Mouse (Mus musculus) brain, embryonic 14.5 days (tissue): Measurements from ENCODE around the gene Zfp385a. TPM values are rescaled to one million over a fixed set of nuclear protein-coding genes. Genes with fewer than 3 reads are reported as not detected.

ENCODE experiments used
- DNase-seq: peaks from one replicate; pipeline ENCODE4 v3.0.0-alpha.2; 2011; ENCODE audit warnings: low read depth
- CTCF ChIP-seq: fragments of 200-500 bp; IDR thresholded peaks from 2 replicates; pipeline ENCODE4 v1.5.1; 2012; ENCODE audit warnings: inconsistent platforms, mild to moderate bottlenecking, moderate library complexity, borderline replicate concordance; ENCODE audit not compliant: insufficient read depth, insufficient read length; ENCODE audit errors: extremely low read depth
- POLR2A ChIP-seq: fragments of 200-500 bp; IDR thresholded peaks from 2 replicates; pipeline ENCODE4 v1.6.1; 2012; ENCODE audit warnings: mild to moderate bottlenecking, inconsistent platforms, borderline replicate concordance; ENCODE audit not compliant: poor library complexity, insufficient read depth, insufficient read length, severe bottlenecking; ENCODE audit errors: extremely low read depth
- polyA plus RNA-seq: library from polyadenylated mRNA; depleted of rRNA; stranded (reverse); fragments of >200 nt; gene quantifications from 2 replicates; pipeline ENCODE4 v1.2.3, GENCODE M21; 2012

Zfp385a gene
- polyA plus RNA-seq, 1 experiment: 37.5 TPM

- peak; percentile 90 for DNase-seq
- peak; percentile 75; the same call in 1 of the 2 replicates for TF ChIP-seq CTCF
- TF ChIP-seq POLR2A: no peak
Measured at GRCm38 (mm10) chr15:103313495-103314095, 26.3 kb downstream of the Zfp385a start.

- TF ChIP-seq POLR2A: no peak
- no peak for TF ChIP-seq CTCF
Measured at GRCm38 (mm10) chr15:103310365-103310910, 29.5 kb downstream of the Zfp385a start, which contains the start of gene Gpr84. TSS of gene Gpr84 (minus strand) at chr15:103310612.

GRCm38 (mm10) chr15:103308876-103309580 is 30.9 kb downstream of the Zfp385a start:
- DNase-seq: no peak
- TF ChIP-seq CTCF (no peak), POLR2A (no peak)

More at GRCm38 (mm10) chr15:103310365-103310910, 29.5 kb downstream of the Zfp385a start, which contains the start of gene Gpr84:
- DNase-seq: no peak

- DNase-seq: no peak
- TF ChIP-seq CTCF: 0 out of 2 replicates have a peak, but pooled peaks have one; percentile 8
- TF ChIP-seq POLR2A: no peak
Measured at GRCm38 (mm10) chr15:103308056-103308875, 31.6 kb downstream of the Zfp385a start.

GRCm38 (mm10) chr15:103307125-103307524 is 32.8 kb downstream of the Zfp385a start:
- peak; percentile 97 for DNase-seq
- TF ChIP-seq POLR2A: no peak
- TF ChIP-seq CTCF: peak; percentile 91

- TF ChIP-seq CTCF (no peak), POLR2A (no peak)
- DNase-seq: no peak
Measured at GRCm38 (mm10) chr15:103305792-103306645, 33.9 kb downstream of the Zfp385a start.

- DNase-seq: peak; percentile 100
- TF ChIP-seq POLR2A (peak; percentile 98), CTCF (no peak)
Measured at GRCm38 (mm10) chr15:103305070-103305678, 34.7 kb downstream of the Zfp385a start.

- peak; percentile 61 for DNase-seq
- TF ChIP-seq CTCF (no peak), POLR2A (no peak)
Measured at GRCm38 (mm10) chr15:103304616-103304969, 35.3 kb downstream of the Zfp385a start.

- DNase-seq: no peak
- TF ChIP-seq POLR2A (no peak), CTCF (no peak)
Measured at GRCm38 (mm10) chr15:103303916-103304615, 35.8 kb downstream of the Zfp385a start.
